Comparison of ENCODE assay signal across 9 mouse cellular contexts in genomic region chr5:113844721-113845120, GRCm38 (mm10). TPM values are rescaled to one million over a fixed set of nuclear protein-coding genes. Genes with fewer than 3 reads are reported as not detected.
DNase-seq lines count a peak whose midpoint lies in the region; ATAC-seq and TF ChIP-seq lines count a peak whose summit lies in the region.
"Had no signal": no experiment of that assay in that cellular context is flagged by ENCODE, and none has a peak within 500 bp of the region (broad histone marks: within the 10 kb centered on the region; RNA-seq: fewer than 3 reads in every experiment).

No protein-coding gene starts in this region.

- no peak overlapping the region for H3K9ac ChIP-seq in forebrain, embryonic 14.5 days (ENCODE audit: low read length)
- H3K9ac ChIP-seq in kidney, postnatal 0 days (ENCODE audit: low read depth, low read length) = no peak overlapping the region

- no peak overlapping the region for H3K4me2 ChIP-seq in forebrain, embryonic 14.5 days (ENCODE audit: low read length)
- H3K4me2 ChIP-seq in kidney, postnatal 0 days (ENCODE audit: low read length) = no peak overlapping the region

- 0 out of 2 replicates have a peak, but pooled peaks have one; percentile 37 for ATAC-seq in forebrain, embryonic 14.5 days
- no peak for ATAC-seq in kidney, postnatal 0 days (replicated peaks; ENCODE audit: low FRiP score, low read depth)

- H3K36me3 ChIP-seq in forebrain, embryonic 14.5 days (ENCODE audit: control insufficient read depth, insufficient read depth, low read length) = peaks cover 89% of the 10 kb centered on the region
- H3K36me3 ChIP-seq in kidney, postnatal 0 days (ENCODE audit: insufficient read depth, low read length) = peaks cover 43% of the 10 kb centered on the region

- TF ChIP-seq CTCF in kidney, postnatal 0 days (IDR thresholded peaks at IDR 0.05; ENCODE audit: low read depth) = peak; percentile 75

- H3K27me3 ChIP-seq in forebrain, embryonic 14.5 days (replicated peaks; ENCODE audit: control insufficient read depth, insufficient read depth, low read length) = no peaks in the 10 kb centered on the region
- H3K27me3 ChIP-seq in kidney, postnatal 0 days (ENCODE audit: insufficient read depth, low read length) = no peaks in the 10 kb centered on the region

- H3K27ac ChIP-seq in forebrain, embryonic 14.5 days (ENCODE audit: low read depth, low read length) = no peak overlapping the region
- no peak overlapping the region for H3K27ac ChIP-seq in kidney, postnatal 0 days

- no peak overlapping the region for H3K4me3 ChIP-seq in forebrain, embryonic 14.5 days (ENCODE audit: low read depth, low read length)
- H3K4me3 ChIP-seq in kidney, postnatal 0 days (replicated peaks; ENCODE audit: low read depth, low read length) = no peak overlapping the region
- H3K4me3 ChIP-seq: erythroblast, embryonic 14.5 days had no signal

- H3K4me1 ChIP-seq in forebrain, embryonic 14.5 days (ENCODE audit: control insufficient read depth, insufficient read depth, low read length) = no peaks in the 10 kb centered on the region
- H3K4me1 ChIP-seq in kidney, postnatal 0 days (replicated peaks; ENCODE audit: insufficient read depth, low read length) = no peaks in the 10 kb centered on the region

- DNase-seq in layer of hippocampus, adult 11-12 months (ENCODE audit: low spot score) = peak; percentile 75
- DNase-seq in layer of hippocampus, adult 9-10 months (ENCODE audit: low spot score) = no peak
- peak; percentile 83 for DNase-seq in adrenal gland, postnatal 10 days
- DNase-seq in forebrain, embryonic 14.5 days (ENCODE audit: low spot score) = peak; percentile 63
- DNase-seq in kidney, postnatal 0 days (ENCODE audit: low spot score) = peak; percentile 67
- DNase-seq in lung, adult 18-20 months = peak; percentile 72 to 73
- peak; percentile 38 for DNase-seq in retina, postnatal 7 days (ENCODE audit: low read depth, low spot score)
- DNase-seq in urinary bladder, postnatal 25 days (ENCODE audit: low spot score) = peak; percentile 63

- 76% methylated on average over 7 of the region's 7 CpGs for WGBS in forebrain, embryonic 14.5 days
- WGBS in kidney, postnatal 0 days = 60% methylated on average over 7 of the region's 7 CpGs

- no peaks in the 10 kb centered on the region for H3K9me3 ChIP-seq in forebrain, embryonic 14.5 days (replicated peaks; ENCODE audit: control insufficient read depth, low read length)
- H3K9me3 ChIP-seq in kidney, postnatal 0 days (replicated peaks; ENCODE audit: low read length) = no peaks in the 10 kb centered on the region

RNA-seq across cellular contexts. Expression of gene Selplg, which starts 12.3 kb away (rescaled TPM):
- 1 to 10 TPM; 6.6 to 6.9 TPM for total RNA-seq in adrenal gland, postnatal 10 days (2021)
- polyA plus RNA-seq in forebrain, embryonic 14.5 days (2014; fragmentation: Nextera tagmentation; extraction: Ambion mirVana) = 1.8 and 1.9 TPM in 2 replicates
- 2.1 and 2.4 TPM in 2 replicates for polyA plus RNA-seq in kidney, postnatal 0 days (2015; fragmentation: Nextera tagmentation; extraction: Ambion mirVana)

RNA-seq across cellular contexts. Expression of gene Tmem119, which starts 44.4 kb away (rescaled TPM):
- 10 to 100 TPM; 14.0 to 18.0 TPM for total RNA-seq in adrenal gland, postnatal 10 days (2021)
- polyA plus RNA-seq in forebrain, embryonic 14.5 days (2014; fragmentation: Nextera tagmentation; extraction: Ambion mirVana) = 3.3 and 4.0 TPM in 2 replicates
- polyA plus RNA-seq in kidney, postnatal 0 days (2015; fragmentation: Nextera tagmentation; extraction: Ambion mirVana) = 37.3 and 40.4 TPM in 2 replicates
